Mouse (Mus musculus) kidney, postnatal 4 days (tissue): ENCODE measurements around the gene Coro2b.
A peak's percentile ranks its signal among the peaks of the same experiment; 100 is the strongest.
"Not testable (repeated sequence)": the region's sequence is repeated elsewhere in the genome, so short reads cannot be mapped to it uniquely, and the experiment has no call there.

ENCODE experiments used
- DNase-seq, 2 experiments: peaks; one replicate each; pipeline ENCODE4 v3.0.0; 2021; ENCODE audit warnings: mixed read lengths in 2 of 2

Gene Coro2b

DNA sequence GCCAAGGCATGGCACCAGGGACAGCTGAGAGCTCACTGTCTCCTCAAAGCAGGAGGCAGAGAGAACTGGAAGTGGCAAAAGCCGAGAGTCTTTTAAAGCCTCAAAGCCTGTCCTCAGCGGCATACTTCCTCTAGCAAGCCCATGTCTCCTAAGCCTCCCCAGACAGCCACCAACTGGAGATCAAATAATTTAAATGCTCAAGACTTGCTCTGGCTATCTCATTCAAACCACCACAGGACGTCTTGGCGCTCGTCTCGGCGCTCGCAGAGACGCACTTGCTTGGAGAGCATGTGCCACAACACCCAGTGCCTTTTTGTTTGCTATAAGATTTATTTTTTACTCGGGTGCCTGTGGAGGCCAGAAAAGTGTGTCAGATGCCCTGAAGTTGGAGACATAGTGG, 67.1 kb downstream of the Coro2b start:
- DNase-seq: no peak

DNA sequence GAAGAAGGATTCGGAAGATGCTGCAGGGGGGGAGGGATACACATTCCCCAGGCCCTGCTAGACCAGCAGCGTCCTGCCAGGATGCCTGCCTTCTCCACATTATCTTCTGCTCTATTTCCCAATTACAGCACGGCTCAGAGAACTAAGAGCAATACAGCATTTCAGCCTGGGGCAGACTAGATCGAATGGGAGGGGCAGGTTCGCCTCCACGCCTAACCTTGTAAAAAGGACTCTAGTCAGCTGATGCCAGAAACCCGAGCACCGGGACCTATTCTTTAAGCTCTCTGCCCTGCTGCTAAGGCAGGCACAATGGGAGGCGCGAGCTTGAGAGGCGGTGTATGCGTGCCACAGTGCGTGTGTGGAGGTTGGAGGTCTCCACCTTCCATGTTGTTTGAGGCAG, 67.7 kb downstream of the Coro2b start:
- no peak for DNase-seq

DNA sequence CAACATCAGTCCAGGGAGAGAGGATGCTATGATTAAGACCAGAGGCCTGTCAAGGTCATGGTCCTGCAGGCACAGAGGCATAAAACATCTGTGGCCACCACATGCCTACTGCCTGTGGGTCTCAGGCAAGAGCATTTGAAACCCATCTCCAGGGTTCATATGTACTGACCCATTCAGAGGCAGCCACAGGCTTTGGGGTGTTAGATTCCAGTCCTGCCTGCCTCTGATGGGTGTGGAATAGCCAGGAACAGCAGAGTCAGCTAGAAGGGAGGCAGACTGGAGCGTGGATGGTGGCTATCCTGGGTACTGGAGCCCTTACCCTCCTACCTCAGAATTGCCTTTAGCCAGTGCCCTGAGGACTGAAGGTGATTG, 69.4 kb downstream of the Coro2b start:
- no peak for DNase-seq

GRCm38 (mm10) chr9:62466742-62467412, 70.0 kb downstream of the Coro2b start:
- DNase-seq: no peak

- peak in 1 of 2 experiments; percentile 40 for DNase-seq
Observed at GRCm38 (mm10) chr9:62466053-62466452, 70.8 kb downstream of the Coro2b start.

DNA sequence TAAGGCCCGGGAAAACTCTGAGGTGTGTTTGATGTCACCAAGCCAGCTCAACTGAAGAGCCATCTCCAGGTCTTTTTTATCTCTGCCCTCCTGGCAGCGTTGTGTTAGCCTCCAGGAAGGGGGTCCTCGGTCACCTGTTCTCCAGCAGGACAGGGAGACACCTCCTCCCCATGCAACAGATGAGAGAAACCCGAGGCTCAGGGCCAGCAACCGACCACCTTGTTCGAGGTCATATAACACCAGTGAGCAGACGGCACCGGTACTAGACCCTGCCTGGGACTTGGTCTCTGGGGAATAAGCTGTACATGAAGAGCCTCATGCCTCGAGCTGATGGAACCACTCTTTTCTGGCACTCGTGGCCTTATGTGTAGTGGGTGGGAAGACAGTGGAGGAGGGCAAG, 72.1 kb downstream of the Coro2b start:
- DNase-seq: no peak

DNA sequence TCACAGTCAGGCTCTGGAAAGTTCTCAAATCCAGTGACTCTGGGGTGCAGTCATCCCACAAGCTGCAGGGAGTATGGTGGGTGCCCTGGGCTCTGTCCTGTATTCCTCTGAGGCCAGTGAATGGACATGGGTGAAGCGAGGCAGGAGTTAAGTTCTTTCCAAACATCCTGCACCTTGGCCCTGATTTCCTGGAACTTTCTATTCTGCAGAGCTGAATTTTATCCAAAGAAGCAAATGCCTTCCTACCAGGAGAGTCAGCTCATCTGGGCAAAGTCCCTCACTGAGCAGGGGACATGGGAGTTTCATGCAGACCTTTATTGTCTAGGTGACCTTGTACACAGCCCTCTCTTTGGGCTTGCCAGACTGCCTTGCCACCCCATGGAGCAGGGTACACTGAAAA, 75.1 kb downstream of the Coro2b start:
- no peak for DNase-seq

- no peak for DNase-seq
Observed at GRCm38 (mm10) chr9:62461095-62461494, 75.7 kb downstream of the Coro2b start.

- DNase-seq: no peak
Observed at GRCm38 (mm10) chr9:62460086-62460485, 76.8 kb downstream of the Coro2b start.

- no peak for DNase-seq
Observed at GRCm38 (mm10) chr9:62458457-62458856, 78.4 kb downstream of the Coro2b start.

- peak; percentile 88 to 92 for DNase-seq
Observed at GRCm38 (mm10) chr9:62456015-62456414, 80.8 kb downstream of the Coro2b start.

GRCm38 (mm10) chr9:62455210-62455969, 81.5 kb downstream of the Coro2b start:
- DNase-seq: peak; percentile 57 to 71

- DNase-seq: peak in 1 of 2 experiments; percentile 29
Observed at GRCm38 (mm10) chr9:62452373-62452993, 84.4 kb downstream of the Coro2b start.

DNA sequence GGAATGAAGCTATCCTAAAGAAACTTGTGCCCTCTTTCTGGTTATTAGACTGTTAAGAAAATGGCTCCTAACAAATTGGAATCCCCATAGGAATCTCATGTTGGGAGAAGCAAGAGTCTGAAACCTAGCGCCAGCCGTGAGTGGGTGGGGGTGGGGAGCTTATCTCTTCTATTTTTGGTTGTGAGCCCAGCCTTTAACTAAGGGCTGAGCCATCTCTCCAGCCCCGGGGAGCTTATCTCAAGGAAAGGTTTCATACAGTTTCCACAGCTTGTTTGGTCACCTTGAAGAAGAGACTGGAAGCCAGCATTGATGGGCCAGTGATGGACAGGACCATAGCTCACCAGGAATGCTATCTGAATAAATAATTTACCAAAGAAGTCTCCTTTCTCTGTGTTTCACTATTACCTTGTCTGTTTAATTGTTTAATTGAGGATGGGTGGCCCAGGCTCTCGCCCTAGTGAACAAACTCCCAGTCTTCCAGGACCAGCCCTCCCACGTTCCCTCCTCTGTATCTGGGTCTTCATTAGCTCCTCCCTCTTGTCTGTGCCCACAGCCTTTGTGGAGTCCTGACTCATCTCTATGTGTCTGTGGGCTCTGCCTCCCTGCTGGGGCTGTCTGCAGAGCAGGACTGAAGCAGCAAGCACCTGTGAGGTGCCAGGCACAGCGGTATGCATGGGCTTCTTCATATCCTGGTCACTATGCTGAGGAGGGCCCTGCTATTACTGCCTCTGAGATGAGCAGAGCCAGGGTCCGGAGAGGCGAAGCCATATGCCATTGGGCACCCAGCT, 85.1 kb downstream of the Coro2b start:
- DNase-seq: no peak

- DNase-seq: peak in 1 of 2 experiments; percentile 44
Observed at GRCm38 (mm10) chr9:62450862-62451261, 86.0 kb downstream of the Coro2b start.

GRCm38 (mm10) chr9:62450355-62450754, 86.5 kb downstream of the Coro2b start:
- no peak for DNase-seq

- not testable (repeated sequence) for DNase-seq
Observed at GRCm38 (mm10) chr9:62447337-62447736, 89.5 kb downstream of the Coro2b start.

- peak; percentile 47 to 69 for DNase-seq
Observed at GRCm38 (mm10) chr9:62438755-62439101, 98.1 kb downstream of the Coro2b start.

DNA sequence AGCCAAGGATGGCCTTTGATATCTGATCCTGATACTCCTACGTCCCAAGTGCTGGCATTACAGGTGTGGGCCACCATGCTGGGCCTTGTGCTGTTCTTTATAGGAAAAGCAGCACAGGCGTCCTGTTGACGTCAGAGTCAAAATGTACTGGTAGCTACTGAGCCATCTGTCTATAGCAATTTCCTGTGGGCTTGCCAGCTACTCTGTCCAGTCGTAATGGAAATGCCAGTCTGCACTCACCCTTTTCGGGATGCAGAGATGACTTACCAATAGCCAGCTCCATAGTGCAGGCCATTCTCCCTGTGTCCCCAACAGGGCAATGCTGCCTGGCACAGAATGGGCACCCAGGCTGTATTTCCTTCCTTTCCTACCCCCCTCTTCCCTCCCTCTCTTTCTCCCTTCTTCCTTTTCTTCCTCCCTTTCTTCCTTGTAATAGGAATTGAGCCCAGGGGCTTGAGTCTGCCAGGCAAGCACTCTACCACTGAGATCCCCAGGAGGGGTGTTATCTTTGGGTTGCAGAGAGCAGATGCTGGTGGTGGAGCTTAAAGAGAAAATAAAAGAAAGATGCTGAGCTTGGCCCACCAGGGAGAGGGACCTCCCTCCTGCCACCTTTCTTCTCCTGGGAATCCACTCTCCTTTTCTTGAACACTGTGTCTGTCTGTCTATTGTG, 98.6 kb downstream of the Coro2b start:
- no peak for DNase-seq

GRCm38 (mm10) chr9:62437446-62437845, 99.4 kb downstream of the Coro2b start:
- no peak for DNase-seq

GRCm38 (mm10) chr9:62435613-62436318, 101.1 kb downstream of the Coro2b start:
- peak; percentile 74 to 85 for DNase-seq
